Mouse (Mus musculus): ENCODE results near the gene Naa50. TPM values are rescaled to one million over a fixed set of nuclear protein-coding genes. Genes with fewer than 3 reads are reported as not detected.

Gene Naa50
- 100 to 1,000 TPM; 188 to 278 (median 246) TPM for total RNA-seq (2022)

DNA sequence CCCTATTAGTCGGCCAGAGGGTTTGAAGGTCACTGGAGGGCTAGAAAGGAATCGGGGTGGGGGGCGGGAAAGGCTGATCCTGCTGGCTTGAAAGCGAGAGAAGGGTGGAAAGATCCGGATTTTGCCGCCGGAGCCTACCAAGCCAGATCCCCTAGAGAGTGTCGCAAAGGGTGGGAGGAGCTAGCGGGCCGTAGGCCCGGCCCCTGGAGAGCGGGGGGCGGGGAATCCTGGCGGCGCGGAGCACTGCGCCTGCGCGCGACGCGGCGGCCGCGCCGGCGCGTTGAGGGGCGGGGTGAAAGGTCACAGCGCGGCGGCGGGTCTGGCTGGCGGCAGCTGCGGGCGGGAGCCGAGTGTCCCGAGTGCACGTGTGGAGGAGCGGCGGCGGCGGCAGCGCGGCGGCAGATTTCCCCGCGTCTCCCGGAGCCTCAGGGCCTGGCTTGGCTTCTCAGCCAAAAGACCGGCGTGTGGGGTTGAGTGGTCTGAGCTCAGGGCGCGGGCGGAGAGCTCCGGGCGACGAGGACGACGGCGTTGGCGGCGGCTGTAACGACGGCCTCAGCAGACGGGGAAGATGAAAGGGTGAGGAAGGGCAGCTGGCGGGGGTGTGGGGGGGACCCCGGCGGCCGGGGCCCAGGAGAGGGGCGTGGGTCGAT lies at the start of gene Naa50, which contains the start of gene Atp6v1a:
Gene Naa50 (plus strand): TSS at position 295 of the 650 bp plus-strand sequence.
Gene Atp6v1a (minus strand): TSS at position 170 of the 650 bp plus-strand sequence.
- DNase-seq (ENCODE audit: low spot score in 2 of 2): peak; percentile 82 to 85

DNA sequence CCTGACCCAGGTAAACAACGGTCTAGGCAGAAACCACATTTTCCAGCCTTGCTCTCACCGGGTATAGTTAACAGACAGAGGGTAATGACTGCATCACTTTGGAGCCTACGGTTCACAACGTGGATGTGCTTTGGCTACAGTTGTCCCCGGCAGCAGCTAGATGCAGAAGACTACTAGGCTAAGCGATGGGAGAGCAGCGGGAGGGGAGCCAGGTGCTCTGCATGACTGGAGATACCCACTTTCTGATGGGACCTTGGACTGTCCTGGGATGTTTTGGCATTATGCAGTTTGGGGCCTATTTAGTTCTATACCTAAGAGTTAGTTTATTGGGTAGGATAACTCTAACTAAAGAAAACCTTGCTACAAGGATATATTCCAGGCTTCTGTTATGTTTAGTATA lies 40.3 kb upstream of the Naa50 start:
- no peak for DNase-seq (ENCODE audit: low spot score in 2 of 2)

- no peak for DNase-seq (ENCODE audit: low spot score in 2 of 2)
Measured at GRCm38 (mm10) chr16:44101181-44101710, 38.4 kb upstream of the Naa50 start.

GRCm38 (mm10) chr16:44102925-44103324 lies 36.7 kb upstream of the Naa50 start:
- DNase-seq (ENCODE audit: low spot score in 2 of 2): no peak

DNA sequence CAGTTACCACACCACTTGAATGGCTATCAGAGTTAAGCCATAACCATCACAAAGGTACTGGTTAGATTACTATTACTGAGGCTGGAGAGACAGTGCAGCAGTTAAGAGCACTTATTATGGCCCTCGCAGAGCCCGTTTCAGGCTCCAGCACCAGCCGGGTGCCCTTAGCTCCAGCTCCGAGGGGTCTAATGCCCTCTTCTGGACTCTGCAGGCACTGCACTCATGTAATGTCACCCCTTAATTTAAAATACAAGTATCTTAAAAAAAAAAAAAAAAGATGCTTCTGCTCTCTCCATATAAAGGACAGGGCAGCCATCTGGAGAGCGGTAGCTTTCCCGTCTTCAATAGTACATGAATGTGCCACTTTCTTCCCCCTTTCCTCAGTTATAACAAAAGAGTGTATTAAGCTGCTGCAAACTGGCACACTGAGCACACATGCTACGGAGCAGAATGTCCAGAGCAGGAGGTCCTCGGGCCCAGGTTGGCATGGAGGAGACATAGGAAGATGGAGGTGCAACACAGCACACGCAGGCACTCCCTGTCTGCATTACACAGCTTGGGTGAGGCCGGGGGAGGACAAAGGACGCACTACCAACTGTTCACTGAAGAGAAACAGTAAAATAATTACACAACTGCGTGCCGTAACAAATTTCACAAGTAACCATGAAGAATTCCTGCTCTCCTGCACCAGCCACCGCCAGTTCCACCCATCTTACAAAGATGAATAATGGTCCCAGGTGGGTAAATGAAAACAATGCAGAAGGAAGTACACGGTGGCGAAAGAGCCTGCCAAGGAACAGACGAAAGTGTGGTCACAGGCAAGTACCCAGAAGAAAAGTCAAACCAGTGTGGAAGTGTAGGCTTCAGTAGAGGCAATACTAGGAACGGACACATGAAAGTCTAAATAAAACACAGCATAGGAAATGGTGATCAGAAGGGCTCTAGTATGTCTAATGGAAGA lies 35.5 kb upstream of the Naa50 start:
- DNase-seq (ENCODE audit: low spot score in 2 of 2): no peak

GRCm38 (mm10) chr16:44105211-44105610 lies 34.4 kb upstream of the Naa50 start:
- no peak for DNase-seq (ENCODE audit: low spot score in 2 of 2)

- DNase-seq (ENCODE audit: low spot score in 2 of 2): no peak
Measured at GRCm38 (mm10) chr16:44109002-44109401, 30.6 kb upstream of the Naa50 start.

- no peak for DNase-seq (ENCODE audit: low spot score in 2 of 2)
Measured at GRCm38 (mm10) chr16:44119753-44120501, 19.7 kb upstream of the Naa50 start.

- DNase-seq (ENCODE audit: low spot score in 2 of 2): no peak
Measured at GRCm38 (mm10) chr16:44122122-44122521, 17.5 kb upstream of the Naa50 start.

GRCm38 (mm10) chr16:44122574-44122973 lies 17.1 kb upstream of the Naa50 start:
- no peak for DNase-seq (ENCODE audit: low spot score in 2 of 2)

GRCm38 (mm10) chr16:44122982-44123725 lies 16.5 kb upstream of the Naa50 start:
- DNase-seq (ENCODE audit: low spot score in 2 of 2): no peak

GRCm38 (mm10) chr16:44123786-44124185 lies 15.8 kb upstream of the Naa50 start:
- no peak for DNase-seq (ENCODE audit: low spot score in 2 of 2)

GRCm38 (mm10) chr16:44124713-44125112 lies 14.9 kb upstream of the Naa50 start:
- no peak for DNase-seq (ENCODE audit: low spot score in 2 of 2)

DNA sequence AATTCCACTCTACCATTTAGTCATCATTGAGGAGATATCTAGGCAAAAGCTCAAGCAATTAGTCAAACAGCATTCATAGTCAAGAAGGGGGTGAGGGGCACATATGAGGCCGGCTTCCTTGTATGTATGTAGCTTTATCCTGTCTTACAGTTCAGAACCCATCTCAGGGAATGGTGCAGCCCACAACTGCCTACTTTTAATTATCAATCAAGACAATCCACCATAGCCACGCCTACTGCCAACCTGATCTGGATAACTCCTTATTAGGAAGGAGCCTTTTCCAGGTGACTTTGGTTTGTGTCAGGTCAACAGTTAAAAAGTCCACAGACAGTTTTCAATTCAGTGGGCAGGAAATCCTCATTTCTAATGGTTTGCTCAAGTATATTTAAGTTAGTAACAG lies 14.2 kb upstream of the Naa50 start:
- DNase-seq (ENCODE audit: low spot score in 2 of 2): no peak

- DNase-seq (ENCODE audit: low spot score in 2 of 2): no peak
Measured at GRCm38 (mm10) chr16:44126437-44126836, 13.2 kb upstream of the Naa50 start.

- no peak for DNase-seq (ENCODE audit: low spot score in 2 of 2)
Measured at GRCm38 (mm10) chr16:44132300-44132699, 7.3 kb upstream of the Naa50 start.

- DNase-seq (ENCODE audit: low spot score in 2 of 2): no peak
Measured at GRCm38 (mm10) chr16:44133187-44133586, 6.4 kb upstream of the Naa50 start.

DNA sequence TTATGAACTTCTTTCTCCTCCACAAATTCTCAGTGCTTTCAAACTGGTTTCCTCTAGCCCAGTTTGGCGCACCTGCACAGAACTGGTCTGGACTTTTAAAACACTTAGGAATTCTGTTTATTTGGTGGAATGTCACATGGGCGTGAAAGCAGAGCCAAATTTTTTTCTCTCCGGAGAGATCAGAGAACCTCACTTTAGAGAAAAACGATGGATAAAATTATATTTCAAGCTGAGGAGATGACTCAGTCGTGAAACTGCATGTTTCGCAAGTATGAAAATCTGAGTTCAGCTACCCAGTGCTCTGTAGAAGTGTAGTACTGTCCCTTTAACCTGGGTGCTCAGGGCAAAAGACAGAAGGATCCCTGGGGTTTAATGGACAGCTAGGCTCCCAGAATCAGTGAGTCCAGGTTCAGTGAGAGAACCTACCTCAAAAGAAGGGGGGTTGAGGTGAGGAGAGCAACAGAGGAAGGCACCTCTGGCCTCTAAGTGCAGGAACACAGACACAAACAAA lies 3.1 kb upstream of the Naa50 start:
- no peak for DNase-seq (ENCODE audit: low spot score in 2 of 2)

DNA sequence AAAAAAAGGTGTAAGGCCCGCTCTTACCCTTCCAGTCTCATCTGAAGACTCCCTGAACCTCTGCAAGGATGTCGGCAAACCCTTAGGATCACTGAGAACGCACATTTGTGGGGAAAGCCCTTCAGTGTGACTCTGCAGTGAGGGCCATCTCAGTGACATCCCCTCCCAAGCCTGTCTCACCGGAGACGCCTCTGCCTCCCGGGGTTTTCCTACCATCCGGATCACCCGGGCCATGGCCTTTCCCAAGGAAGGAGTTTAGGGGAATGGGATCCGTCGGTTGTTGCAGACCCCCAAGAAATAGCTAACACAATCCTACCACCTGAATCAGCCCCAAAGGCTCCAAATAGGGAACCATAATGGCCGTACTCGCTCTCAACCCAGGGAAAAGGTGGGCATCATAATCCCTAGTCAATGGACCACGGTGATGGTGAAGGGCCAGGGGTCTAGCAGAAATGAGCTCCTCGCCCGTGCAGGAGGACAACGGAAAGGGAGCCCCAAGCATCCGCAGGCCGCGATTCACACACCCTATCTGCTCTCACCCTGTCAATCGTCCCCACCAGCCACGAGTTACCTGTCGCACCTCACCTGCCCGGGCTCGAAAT lies 1.2 kb upstream of the Naa50 start:
- no peak for DNase-seq (ENCODE audit: low spot score in 2 of 2)

GRCm38 (mm10) chr16:44138979-44139535 lies 573 bp upstream of the Naa50 start:
- peak; percentile 78 to 80 for DNase-seq (ENCODE audit: low spot score in 2 of 2)
